Mouse (Mus musculus): Measurements from ENCODE around the gene Adarb1. TPM values are rescaled to one million over a fixed set of nuclear protein-coding genes. Genes with fewer than 3 reads are reported as not detected.

Adarb1 gene
- 10.3 and 11.5 TPM in 2 replicates for polyA plus RNA-seq (2011; ENCODE audit: insufficient read length, low read depth, missing spikeins)

DNA sequence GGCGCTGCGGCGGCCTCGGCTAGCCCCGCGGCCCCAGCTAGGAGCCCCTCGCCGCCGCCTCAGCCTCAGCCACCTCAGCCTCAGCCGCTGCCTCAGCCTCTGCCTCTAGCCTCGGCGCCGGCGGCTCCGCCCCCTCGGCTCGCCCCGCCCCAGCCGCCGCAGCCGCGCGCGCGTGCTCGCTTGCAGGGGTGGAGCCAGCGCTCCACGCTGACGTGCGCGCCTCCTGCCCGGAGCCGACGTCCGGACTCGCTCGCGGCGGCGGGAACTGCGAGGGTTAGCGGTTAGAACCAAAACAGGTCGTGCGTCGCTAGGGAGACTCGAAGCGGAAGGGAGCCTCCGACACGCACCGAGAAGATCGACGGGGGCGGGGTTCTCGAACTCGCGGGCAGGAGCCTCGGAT, at the start of gene Adarb1:
Adarb1 (minus strand) TSS at position 133 of the 400 bp plus-strand sequence.
- Histone ChIP-seq H3K4me1 (ENCODE audit: control insufficient read depth, insufficient read depth, low read length) (peaks cover 5% of the 10 kb centered on the region; the same call in 1 of the 2 replicates), H3K27ac (ENCODE audit: insufficient read depth, low read length) (peak within 1 kb of the TSS; percentile 4; the same call in 1 of the 2 replicates), H3K4me3 (ENCODE audit: insufficient read depth, low read length) (peak within 1 kb of the TSS; percentile 56)
- TF ChIP-seq POLR2A (IDR thresholded peaks at IDR 0.05; ENCODE audit: low read depth, low read length) (peak; percentile 92), CTCF (IDR thresholded peaks at IDR 0.05; ENCODE audit: borderline replicate concordance, insufficient read depth, low read length) (no peak)

DNA sequence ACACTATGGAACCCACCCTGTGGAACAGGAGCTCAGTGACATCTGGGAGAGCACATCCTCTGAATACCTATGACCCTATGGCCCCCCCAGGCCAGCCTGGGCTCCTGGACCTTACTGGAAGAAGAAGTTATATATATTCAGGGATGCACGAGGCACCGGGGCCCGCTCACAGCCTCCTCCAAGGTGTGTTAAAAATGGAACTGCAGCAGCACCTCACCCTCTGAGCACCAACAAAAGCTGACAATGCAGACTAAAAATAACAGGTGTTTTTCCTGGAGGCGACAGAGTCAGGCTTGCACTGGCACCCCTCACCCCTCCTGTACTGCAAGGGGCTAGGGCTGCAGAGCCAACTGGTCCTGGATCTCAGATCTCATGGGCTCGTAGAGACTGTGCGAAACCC, 49.3 kb upstream of the Adarb1 start:
- TF ChIP-seq CTCF (IDR thresholded peaks at IDR 0.05; ENCODE audit: borderline replicate concordance, insufficient read depth, low read length) (no peak), POLR2A (IDR thresholded peaks at IDR 0.05; ENCODE audit: low read depth, low read length) (no peak)
- H3K4me3 ChIP-seq (ENCODE audit: insufficient read depth, low read length): no peak overlapping the region
- no peak overlapping the region for H3K27ac ChIP-seq (ENCODE audit: insufficient read depth, low read length)
- no peaks in the 10 kb centered on the region for H3K4me1 ChIP-seq (ENCODE audit: control insufficient read depth, insufficient read depth, low read length)

DNA sequence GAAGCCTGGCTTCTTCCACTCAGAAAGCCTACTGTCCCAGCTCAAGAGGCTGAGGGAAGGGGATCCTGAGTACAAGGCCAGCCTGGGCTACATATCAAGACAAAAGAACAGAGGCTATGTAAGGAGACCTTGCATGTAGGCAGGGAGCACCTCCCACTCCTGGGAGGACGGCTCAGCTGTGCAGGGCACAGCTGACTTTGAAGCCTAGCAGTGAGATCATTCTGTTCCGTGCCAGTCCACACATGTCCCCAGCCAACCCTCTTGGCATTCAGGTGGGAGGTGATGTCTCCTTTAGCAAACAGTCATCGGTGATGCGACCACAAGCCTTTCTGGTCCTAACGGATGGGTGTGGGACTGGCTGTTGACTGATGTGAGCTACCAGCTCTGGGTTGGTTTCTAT, 47.8 kb upstream of the Adarb1 start:
- TF ChIP-seq CTCF (IDR thresholded peaks at IDR 0.05; ENCODE audit: borderline replicate concordance, insufficient read depth, low read length): no peak
- no peak for TF ChIP-seq POLR2A (IDR thresholded peaks at IDR 0.05; ENCODE audit: low read depth, low read length)
- Histone ChIP-seq H3K4me3 (ENCODE audit: insufficient read depth, low read length) (no peak overlapping the region), H3K27ac (ENCODE audit: insufficient read depth, low read length) (no peak overlapping the region), H3K4me1 (ENCODE audit: control insufficient read depth, insufficient read depth, low read length) (no peaks in the 10 kb centered on the region)

DNA sequence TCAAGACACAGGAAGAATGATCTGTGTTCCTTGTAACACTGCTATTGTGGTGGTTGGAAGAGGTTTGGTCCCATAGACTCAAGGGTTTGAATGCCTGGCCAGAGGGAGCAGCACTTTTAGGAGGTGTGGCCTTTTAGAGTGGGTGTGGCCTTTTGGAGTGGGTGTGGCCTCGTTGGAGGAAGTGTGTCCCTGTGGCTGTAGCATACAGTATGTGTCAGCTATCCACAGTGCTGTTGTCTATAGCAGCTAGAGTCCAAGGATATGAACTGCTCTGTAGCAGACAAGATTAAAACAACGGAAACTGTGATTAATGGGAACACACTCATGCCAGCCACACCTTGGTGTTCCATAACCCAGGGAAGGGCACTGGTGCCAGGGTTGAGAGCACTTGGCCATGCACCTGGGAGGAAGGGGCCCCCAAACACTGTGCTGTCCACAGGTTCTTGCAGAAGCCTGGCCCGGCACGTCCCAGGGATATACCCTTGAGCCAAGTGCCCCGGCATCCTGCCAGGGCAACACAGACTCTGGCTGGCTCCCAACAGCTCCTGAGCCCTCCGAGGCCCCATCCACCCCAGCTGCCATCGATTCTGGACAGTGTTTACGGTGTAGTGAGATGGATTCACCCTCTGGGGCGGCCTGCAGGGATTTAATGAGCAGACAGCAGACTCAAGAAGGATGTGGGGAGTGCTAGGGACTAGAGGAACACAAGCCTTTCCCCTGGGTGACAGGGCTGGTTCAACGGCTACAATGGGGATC, 46.3 kb upstream of the Adarb1 start:
- no peak for TF ChIP-seq POLR2A (IDR thresholded peaks at IDR 0.05; ENCODE audit: low read depth, low read length)
- no peak for TF ChIP-seq CTCF (IDR thresholded peaks at IDR 0.05; ENCODE audit: borderline replicate concordance, insufficient read depth, low read length)
- Histone ChIP-seq H3K4me3 (ENCODE audit: insufficient read depth, low read length) (no peak overlapping the region), H3K4me1 (ENCODE audit: control insufficient read depth, insufficient read depth, low read length) (no peaks in the 10 kb centered on the region), H3K27ac (ENCODE audit: insufficient read depth, low read length) (no peak overlapping the region)

DNA sequence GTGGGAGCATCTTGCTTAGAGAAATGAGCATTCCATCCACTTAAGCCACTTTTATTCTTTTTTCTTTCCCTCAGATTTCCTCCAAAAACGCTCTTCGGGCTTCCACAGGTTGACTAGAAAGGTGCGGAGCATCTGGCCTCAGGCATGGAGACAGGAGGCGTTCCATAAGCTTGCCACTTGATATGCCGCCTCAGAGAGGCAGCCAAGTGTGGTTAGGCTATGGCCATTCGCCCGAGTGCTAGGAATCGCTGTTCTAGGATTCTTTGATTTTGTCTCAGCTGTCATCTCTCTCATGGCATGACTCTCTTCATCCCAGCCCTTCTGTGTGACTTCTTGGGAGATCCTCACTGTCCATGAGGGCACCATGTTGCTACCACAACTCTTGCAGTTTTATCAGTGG, 43.1 kb upstream of the Adarb1 start:
- Histone ChIP-seq H3K27ac (ENCODE audit: insufficient read depth, low read length) (no peak overlapping the region), H3K4me3 (ENCODE audit: insufficient read depth, low read length) (no peak overlapping the region), H3K4me1 (ENCODE audit: control insufficient read depth, insufficient read depth, low read length) (no peaks in the 10 kb centered on the region)
- no peak for TF ChIP-seq POLR2A (IDR thresholded peaks at IDR 0.05; ENCODE audit: low read depth, low read length)
- no peak for TF ChIP-seq CTCF (IDR thresholded peaks at IDR 0.05; ENCODE audit: borderline replicate concordance, insufficient read depth, low read length)

DNA sequence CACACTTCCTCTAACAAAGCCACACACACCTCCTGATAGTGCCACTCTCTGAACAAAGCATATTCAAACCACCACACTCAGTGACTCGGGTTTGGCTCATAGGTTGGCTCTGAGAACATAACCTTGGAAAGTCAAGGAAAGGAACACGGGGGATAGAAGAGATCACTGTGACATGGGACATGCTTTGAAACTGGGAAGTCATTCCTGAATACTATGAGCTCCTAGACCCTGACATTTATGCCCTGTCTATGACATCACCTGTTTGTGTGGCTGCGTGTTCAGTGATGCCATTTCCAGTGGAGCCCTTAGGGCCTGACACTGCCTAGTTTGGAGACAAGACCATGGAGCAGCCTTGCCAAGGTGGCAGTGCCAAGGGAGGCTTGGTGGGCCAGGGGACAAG, 39.6 kb upstream of the Adarb1 start:
- no peak overlapping the region for H3K27ac ChIP-seq (ENCODE audit: insufficient read depth, low read length)
- H3K4me3 ChIP-seq (ENCODE audit: insufficient read depth, low read length): no peak overlapping the region
- no peaks in the 10 kb centered on the region for H3K4me1 ChIP-seq (ENCODE audit: control insufficient read depth, insufficient read depth, low read length)
- TF ChIP-seq POLR2A (IDR thresholded peaks at IDR 0.05; ENCODE audit: low read depth, low read length) (no peak), CTCF (IDR thresholded peaks at IDR 0.05; ENCODE audit: borderline replicate concordance, insufficient read depth, low read length) (no peak)

DNA sequence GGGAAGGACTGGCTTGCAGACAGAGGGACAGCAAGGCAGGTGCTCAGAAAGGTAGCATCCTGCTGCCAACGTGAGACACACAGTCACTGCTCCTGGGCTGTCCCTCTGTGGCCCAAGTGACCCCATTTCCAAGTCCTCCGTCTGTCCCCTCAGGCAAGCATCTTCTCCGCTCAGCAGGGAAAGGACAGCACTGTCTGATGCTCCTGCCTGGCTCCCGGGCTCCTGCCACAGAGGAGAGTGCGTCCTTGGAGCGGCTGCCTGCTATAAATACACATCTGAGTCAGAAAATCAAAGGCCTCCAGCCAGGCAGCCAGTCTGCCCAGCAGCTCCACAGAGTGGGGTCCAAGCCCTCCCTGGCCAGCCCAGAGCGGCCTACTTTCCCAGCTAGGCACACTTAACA, 38.4 kb upstream of the Adarb1 start:
- Histone ChIP-seq H3K4me3 (ENCODE audit: insufficient read depth, low read length) (no peak overlapping the region), H3K4me1 (ENCODE audit: control insufficient read depth, insufficient read depth, low read length) (no peaks in the 10 kb centered on the region), H3K27ac (ENCODE audit: insufficient read depth, low read length) (no peak overlapping the region)
- TF ChIP-seq CTCF (IDR thresholded peaks at IDR 0.05; ENCODE audit: borderline replicate concordance, insufficient read depth, low read length) (no peak), POLR2A (IDR thresholded peaks at IDR 0.05; ENCODE audit: low read depth, low read length) (no peak)

DNA sequence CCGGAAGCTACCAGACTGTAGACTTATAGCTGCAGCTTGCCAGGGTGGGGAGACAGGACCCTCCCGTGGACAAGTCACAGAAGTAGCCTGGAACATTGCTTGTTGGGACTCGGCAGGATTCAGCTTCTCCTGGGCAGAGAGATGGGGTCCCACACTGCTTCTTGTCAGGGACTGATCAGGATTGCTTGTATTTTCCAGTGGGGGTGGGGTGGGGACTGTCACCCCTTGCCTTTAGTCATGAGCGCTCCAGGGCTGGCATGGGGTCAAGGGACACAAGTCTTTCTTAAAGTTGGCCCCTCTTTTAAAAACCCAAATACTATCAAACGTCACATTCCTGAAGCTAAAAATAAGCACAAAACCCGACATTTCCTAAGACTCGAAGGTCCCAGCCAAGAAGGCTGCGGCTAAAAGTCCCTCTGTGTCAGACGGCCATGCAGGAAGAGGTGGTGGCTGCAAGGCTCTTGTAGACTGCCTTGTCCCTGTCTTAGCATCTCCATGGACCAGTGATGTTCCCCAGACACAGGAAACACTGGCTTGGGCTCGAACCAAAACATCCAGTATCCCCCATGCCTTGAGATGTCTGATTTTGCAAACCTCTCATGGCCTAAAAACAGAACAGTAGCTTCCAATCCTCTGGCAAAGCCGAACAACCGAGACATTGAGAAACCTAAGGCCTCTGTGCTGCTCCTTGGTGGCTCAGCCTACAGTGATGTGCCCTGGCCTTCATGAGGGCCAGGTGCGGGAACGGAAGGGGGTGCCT, 37.4 kb upstream of the Adarb1 start:
- Histone ChIP-seq H3K4me1 (ENCODE audit: control insufficient read depth, insufficient read depth, low read length) (no peaks in the 10 kb centered on the region), H3K27ac (ENCODE audit: insufficient read depth, low read length) (no peak overlapping the region), H3K4me3 (ENCODE audit: insufficient read depth, low read length) (no peak overlapping the region)
- TF ChIP-seq CTCF (IDR thresholded peaks at IDR 0.05; ENCODE audit: borderline replicate concordance, insufficient read depth, low read length) (no peak), POLR2A (IDR thresholded peaks at IDR 0.05; ENCODE audit: low read depth, low read length) (no peak)

DNA sequence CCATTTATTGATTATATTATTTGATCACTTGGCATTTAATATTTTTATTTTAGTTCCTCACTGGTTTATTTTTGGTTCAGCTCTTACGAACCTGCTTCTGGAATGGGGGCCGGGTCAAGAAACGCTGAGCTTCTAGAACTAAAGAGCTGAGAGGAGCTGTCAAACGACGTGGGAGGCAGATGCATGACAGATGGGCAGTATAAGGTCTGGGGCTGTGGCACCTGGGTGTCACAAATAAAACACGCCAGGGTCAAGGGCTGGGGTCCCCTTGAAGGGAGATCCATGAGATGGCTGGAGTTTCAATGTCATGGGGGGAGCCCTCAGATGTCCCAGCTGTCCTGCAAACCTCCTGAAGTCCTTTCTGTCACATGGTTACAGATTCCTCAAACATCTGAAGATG, 36.7 kb upstream of the Adarb1 start:
- Histone ChIP-seq H3K4me1 (ENCODE audit: control insufficient read depth, insufficient read depth, low read length) (peaks cover 4% of the 10 kb centered on the region; the same call in 1 of the 2 replicates), H3K27ac (ENCODE audit: insufficient read depth, low read length) (no peak overlapping the region)
- TF ChIP-seq POLR2A (IDR thresholded peaks at IDR 0.05; ENCODE audit: low read depth, low read length) (no peak), CTCF (IDR thresholded peaks at IDR 0.05; ENCODE audit: borderline replicate concordance, insufficient read depth, low read length) (no peak)

DNA sequence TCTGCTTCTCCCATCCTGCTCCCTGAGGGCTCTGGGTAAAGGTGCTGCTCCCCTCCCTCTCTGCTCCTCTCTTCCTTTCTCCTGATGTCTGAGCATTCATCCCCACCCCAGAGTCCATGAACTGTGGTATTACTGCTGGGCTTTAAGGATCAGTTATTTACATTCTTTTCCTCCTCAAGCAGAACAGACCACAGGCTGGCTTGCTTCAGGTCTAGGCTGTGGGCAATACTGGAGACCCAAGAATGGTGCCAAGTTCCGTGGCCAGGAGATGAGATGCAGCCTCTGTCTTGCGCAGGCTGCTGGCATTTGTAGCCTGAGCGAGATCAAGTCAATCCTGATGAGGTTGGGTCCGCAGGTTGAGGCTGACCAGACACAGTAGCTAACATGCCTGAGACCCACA, 33.8 kb upstream of the Adarb1 start:
- Histone ChIP-seq H3K4me1 (ENCODE audit: control insufficient read depth, insufficient read depth, low read length) (peaks cover 8% of the 10 kb centered on the region), H3K4me3 (ENCODE audit: insufficient read depth, low read length) (no peak overlapping the region), H3K27ac (ENCODE audit: insufficient read depth, low read length) (no peak overlapping the region)
- TF ChIP-seq CTCF (IDR thresholded peaks at IDR 0.05; ENCODE audit: borderline replicate concordance, insufficient read depth, low read length): no peak
- TF ChIP-seq POLR2A (IDR thresholded peaks at IDR 0.05; ENCODE audit: low read depth, low read length): no peak

More for the DNA sequence above, 36.7 kb upstream of the Adarb1 start:
- H3K4me3 ChIP-seq (ENCODE audit: insufficient read depth, low read length): no peak overlapping the region
